Mouse (Mus musculus) thymus, postnatal 0 days (tissue): ENCODE data around the gene Inf2. TPM values are rescaled to one million over a fixed set of nuclear protein-coding genes. Genes with fewer than 3 reads are reported as not detected.

ENCODE experiments used
- DNase-seq: peaks from one replicate; pipeline ENCODE4 v3.0.0-alpha.2; 2015; ENCODE audit warnings: low spot score
- polyA plus RNA-seq: library from polyadenylated mRNA; unstranded; fragments of >200 nt; fragmentation: Nextera tagmentation; extraction: Ambion mirVana; gene quantifications from 2 replicates; pipeline ENCODE4 v1.2.1, GENCODE M21; 2015

Inf2 gene
- polyA plus RNA-seq = 2.2 and 3.1 TPM in 2 replicates

DNA sequence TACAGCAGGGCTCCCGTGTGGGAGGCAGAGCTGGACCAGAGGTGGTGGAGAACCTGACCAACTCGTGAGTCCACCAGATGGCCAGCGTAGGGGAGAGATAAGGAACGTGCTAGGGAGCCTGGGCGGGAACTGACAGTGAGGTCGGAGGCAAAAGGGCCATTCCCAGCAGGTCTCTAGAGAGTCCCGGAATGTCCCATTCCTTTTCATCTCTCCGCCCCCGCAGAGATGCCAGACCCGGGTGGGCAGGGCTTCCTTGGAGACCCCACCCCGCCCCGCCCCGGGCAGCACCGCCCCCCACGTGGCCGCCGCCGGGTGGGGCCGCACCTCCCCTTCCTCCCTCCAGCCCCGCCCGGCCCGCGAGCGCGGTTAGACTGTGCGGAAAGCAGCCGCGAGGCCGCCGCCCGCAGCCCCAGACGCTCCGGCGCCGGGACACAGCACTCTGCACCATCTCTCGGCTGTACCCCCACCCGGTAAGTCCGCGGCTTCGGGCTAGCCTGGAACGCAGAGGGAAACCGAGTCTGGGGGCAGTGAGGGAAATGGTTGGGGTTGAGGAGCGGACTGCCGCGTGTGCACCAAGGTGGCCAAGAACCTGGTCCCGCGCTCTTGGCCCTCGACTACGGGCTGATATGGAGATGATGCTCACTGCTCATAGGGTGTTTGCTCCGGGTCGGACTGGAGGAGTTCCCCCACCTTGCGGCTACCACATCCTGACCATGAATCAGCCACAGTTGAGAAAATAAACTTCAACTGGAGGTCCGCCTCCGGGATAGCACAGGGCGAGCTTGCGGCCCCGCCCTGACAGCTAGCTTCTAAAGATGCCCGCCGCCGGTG is at the start of gene Inf2:
Inf2 (plus strand) TSS at position 359 of the 831 bp plus-strand sequence.
- peak; percentile 65 for DNase-seq

DNA sequence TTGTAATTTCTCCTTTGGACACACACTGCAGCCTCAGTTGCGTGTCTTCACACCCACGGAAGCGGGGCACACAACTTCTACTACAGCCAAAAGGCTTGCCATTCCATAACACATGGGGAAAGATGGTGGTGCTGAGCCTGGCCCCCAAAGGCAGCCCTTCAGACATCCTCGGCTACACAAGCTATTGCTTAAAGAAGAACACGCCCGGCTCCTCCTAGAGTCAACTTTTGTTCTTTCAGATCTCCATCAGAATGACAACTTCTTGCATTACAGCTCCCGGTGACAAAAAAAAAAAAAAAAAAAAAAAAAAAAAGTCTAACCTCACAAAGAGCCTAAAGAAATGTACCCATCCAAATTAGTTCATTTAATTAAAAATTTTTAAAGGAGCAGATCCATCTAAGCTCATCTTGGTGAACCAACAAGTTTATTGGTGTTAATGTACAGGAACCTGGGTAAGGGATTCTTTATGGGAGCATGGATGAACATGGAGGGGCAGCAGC is 49.1 kb upstream of the Inf2 start:
- DNase-seq = no peak

DNA sequence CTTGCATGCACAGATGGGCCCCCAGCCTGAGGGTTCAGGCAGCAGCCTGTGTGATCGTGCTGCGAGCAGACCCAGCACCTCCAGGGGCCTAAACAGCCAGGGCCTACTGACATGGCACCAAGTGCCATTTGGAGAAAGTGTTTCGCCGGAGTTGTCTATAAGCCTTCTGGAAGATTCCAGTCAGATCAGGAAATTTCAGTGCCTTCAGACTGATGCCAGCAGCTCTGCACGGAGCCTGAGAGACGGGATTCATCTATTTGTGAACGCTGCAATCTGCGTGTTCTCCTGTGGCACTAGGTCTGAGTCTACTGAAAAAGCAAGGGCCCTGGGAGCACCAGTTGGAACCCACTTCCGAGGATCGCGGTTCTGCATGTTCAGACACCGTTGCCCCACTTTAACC is 48.3 kb upstream of the Inf2 start:
- DNase-seq = no peak

DNA sequence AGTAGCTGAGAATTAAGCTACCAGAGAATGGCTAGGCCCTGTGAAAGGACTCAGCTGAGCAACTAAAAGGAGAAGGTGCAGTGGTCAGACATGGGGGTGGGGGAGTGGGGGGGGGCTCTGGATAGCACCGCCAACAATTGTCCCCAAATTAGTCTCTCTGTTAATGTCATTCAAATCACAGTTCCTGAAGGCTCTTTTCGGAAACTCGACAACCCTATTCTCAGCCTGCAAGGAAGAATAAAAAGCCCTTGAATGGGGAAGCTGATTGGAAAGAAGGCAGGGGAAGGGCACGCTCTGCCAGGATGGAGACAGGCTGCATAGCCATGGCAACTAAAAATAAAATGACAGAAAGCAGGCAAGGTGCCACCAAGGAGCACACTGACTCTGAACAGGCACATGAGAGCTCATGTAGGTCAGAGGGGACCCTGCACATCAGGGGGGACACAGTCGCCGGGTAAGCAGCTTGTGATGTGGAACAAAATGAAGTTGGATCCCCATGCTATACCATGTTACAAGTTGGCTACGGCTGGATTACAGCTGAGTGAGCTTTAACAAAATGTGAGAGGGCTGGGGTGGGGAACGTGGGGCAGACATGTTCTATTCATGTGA is 47.0 kb upstream of the Inf2 start:
- no peak for DNase-seq

DNA sequence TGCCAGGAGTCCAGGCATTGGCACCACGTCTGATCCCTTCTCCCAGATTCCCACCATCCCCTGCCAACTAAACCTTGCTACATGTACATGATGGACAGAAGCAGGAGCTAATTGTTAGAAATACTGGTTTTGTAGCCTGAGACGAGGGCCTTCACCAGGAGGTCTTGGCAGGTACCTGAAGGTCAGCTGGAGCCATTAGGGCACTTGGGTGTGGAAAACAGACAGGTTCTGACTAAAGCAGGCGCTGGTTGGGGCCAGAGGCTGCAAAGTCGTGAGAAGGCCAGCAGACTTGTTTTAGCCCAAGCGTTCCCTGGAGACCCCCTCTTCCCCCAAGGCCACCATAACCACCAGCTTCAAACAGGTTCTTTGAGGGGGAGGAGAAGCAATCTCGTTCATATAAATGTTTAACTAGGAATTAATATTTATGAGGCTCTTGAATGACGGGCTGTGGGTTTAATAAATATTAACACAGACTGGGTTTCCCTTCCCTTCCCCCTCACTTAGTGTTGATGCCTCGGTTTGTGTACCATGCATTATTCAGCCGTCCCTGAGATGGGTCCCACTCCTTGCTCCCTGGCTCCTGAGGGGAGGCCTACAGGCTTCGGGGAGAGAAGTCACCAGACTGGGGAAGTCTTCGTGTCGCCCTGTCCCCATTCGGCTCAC is 46.2 kb upstream of the Inf2 start:
- DNase-seq = no peak

DNA sequence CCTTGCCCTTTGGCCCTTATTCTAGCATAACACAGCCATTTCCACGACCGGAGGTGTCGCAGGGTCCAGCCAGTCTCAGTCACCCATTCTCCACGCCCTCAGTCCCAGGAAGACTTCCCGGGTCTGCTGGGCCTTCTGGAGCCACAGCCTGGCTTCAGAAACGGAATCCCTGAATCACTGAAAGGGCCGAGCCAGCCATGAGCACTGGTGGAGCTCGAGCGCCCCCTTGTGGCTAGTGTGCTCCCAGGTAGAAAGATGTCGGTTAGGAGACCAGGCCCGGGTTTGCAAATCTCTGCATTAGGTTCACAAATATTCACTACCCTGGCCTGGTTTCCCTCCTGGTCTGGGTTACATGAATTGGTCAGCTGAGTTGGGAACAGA is 45.7 kb upstream of the Inf2 start:
- DNase-seq = peak; percentile 77

DNA sequence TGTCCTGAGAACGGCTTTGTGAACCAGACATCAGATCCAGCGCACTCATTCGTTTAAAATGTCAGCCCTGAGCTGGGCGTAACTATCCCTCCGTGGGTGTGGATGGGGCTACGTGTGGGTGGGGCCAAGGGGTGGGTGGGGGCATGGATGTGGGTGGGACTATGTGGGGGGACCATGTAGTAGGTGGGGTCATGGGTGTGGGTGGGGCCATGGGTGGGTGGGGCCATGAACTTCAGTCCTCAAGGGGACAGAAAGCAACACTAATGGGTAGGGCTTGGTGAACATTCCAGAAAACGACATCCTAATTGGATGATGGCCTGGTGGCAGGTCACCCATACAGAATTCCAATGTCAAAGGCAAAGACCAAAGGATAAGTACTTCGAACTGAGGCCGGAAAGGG is 44.6 kb upstream of the Inf2 start:
- no peak for DNase-seq

DNA sequence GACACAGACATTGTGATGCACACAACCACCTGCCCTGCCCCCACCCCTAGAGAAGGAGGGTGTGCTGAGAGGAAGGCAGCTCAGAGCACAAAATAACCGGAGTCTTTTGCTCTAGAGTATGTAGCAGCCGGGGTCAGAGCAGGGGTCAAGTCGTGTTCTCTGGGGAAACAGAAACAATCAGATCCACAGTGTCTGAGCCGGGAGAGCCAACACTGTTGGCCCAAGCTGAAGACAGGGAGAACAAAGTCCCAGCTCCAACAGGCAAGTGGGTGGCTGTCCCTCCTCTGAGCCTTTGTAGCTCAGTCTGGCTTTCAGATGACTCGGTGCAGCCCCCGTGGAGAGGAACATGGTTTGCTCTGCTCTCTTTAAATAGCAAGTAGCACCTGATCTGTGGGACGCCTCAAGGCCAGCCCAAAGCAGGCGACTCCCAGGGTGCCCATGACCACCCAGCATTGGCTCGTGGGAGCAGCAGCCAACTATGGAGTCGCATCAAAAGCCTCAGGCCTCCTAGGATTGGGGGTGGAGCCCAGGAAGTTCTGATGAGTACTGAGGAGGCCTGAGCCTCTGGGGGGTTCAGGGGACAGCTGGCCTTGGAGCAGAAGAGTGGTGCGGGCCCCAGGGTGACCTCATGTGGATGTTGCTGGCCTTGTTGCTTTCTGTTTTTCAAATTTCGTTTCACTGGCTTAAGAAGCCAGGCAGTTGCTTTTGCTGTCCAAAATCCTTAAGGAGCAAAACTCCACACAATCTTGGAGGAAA is 43.5 kb upstream of the Inf2 start:
- DNase-seq = no peak

DNA sequence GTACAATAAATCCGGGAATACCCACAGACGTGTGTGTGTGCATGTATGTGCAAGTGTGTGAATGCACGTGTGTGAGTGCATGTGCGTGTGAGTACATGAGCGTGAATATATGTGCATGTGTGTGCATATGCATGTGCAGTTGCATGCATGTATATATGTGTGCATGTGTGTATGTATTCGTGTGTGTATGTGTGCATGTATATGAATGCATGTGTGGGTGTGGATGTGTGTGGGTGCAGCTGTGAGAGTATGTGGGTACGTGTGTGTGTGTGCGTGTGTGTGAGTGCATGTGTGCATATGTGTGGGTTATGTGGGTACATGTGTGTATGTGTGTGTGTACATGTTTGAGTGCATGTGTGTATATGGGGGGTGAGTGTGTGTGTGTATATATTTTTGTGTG is 42.5 kb upstream of the Inf2 start:
- DNase-seq = no peak

DNA sequence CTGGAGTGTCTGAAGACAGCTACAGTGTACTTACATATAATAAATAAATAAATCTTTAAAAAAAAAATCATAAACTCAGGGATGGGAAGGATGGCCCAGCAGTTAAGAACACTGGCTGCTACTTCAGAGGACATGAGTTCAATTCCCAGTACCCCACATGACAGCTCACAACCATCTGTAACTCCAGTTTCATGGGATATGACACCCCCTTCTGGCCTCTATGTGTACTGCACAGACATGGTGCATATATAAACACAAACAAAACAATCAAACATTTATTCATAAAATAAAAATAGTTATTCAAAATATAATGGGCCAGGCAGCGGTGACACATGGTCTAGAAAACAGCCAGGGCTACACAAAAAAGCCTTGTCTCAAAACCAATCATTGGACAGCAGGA is 39.3 kb upstream of the Inf2 start:
- DNase-seq = no peak

DNA sequence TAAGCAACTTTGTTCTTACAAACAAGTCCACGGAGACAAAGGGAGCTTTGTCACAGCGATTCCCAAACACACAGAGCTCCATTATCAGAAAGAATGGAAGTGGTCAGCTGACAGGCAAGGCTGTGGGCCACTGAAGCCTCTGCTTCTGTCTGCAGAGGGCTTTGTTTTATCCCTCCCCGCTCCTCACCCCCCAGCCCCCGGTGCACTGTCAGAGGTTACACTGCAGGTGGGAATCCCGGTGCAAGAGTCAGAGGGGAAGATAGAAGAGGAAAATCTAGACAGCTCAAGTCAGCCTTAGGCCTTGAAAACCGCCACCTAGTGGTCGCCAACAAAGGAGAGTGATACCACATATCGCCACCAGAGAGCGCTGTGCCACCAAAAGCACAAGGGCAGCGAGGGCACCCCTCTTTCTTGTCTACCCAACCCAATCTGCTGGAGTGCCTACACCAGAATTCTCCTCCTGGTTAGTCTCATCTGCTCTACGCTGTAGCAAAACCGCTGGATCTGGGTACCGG is 36.7 kb upstream of the Inf2 start:
- peak; percentile 83 for DNase-seq

DNA sequence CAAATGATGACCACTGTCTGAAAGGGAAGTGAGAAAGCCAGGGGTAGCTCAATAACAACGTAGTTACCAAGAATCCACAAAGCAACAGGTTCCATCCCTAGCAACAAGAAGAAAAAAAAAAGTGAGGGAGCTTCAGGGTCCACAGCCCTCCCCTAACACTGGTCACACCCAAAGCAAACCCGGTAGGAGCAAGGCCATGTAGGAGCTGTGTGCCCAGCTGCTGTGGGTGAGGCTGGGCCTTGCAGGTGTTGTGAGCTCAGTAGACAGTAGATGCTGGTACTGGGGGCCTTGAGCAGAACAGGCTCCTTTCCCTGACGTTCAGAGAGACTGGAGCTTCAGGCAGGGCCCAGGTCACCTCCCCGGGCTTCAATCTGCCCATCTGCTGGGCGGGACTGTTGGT is 36.1 kb upstream of the Inf2 start:
- no peak for DNase-seq

DNA sequence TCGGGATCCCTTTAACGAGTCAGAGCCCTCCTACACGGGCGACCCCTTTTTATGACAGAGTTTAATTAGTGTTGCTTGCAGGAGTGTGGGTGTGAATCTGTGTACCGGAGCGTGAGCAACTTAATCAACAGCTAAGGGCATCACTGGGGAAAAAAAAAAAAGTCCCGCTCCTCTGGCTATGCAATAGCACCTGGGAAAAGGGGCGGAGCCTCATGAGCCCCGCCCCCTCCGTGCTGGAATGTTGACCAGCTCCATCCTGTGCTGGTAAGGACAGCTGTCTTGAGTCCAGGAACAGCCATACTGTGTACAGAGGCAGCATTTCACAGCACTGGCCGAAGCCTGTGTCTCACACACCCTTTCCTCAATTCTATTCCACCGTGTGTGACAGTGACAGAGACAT is 33.7 kb upstream of the Inf2 start:
- DNase-seq = no peak

DNA sequence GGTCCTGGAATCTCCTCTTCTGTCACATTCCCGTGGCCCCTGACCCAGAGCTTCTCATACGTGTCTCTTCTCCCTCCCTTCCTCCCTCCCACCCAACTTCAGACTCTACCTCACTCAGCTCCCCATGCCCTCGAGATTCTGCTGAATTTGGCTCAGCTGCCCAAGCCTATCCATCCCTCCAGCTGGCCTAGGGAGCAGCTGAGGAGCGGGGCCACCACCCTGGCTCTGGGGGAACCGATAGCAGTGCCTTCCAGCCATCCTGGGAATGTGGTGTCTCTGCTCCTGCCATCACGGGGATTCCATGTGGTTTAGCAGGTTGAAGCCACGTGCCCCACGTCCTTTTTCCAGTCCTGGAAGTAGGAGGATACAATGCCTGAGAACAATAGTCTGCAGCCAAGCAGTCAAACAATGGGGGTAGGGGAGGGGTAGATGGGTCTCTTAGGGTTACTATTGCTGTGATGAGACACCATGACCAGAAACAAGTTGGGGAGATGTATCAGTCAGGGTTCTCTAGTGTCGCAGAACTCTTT is 32.0 kb upstream of the Inf2 start:
- no peak for DNase-seq

DNA sequence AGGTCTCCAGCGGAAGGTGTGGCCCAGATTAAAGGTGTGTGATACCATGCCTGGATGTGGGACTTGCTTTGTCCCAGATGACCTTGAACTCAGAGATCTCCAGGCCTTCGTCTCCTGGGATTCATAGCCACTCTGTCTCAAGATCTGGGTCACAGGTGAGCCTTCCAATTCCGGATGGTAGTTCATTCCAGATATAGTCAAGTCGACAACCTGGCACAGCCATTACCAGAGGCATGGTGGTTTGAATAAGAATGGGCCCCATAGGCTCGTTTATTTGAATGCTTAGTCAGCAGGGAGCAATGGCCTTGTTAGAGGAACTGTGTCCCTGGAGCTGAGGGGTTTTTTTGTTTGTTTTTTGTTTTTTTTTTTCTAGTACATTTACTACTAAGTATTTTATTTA is 31.4 kb upstream of the Inf2 start:
- no peak for DNase-seq

DNA sequence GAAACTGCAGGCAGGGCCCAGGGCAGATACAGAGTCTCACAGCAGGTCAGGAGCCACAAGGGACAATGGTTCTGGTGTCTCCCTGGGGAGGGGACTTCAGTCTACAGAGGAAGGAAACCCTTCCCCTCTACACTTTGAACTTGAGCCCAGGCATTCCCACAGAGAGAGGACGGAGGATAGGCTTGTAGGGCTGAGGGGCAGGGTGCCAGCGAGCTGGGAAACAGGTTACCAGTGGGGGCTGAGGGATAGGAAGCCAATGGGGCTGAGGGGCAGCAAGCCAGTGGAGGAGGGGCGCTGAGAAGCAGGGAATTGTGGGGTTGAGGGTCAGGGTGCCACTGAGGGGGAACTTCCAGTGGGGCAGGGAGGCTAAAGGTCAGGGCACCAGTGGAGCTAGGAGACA is 29.4 kb upstream of the Inf2 start:
- DNase-seq = no peak

DNA sequence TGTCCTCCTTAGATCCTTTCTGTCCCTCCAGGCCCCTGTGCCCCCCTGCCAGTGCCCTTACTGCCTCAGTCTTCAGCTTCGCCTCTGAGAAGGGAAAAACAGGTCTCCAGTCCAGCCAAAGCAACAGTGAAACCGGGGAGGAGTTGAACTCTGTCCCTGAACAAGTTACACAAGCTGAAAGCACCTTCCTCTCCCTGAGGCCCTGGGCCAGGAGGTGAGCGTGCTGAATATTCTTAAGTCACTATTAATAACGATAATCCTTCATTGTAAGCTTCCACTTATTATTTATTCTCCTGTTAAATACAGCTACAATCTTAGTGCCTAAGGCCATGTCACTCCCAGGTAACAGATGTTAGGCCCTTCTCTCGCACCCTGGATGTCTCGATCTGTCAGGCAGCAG is 28.9 kb upstream of the Inf2 start:
- DNase-seq = no peak

DNA sequence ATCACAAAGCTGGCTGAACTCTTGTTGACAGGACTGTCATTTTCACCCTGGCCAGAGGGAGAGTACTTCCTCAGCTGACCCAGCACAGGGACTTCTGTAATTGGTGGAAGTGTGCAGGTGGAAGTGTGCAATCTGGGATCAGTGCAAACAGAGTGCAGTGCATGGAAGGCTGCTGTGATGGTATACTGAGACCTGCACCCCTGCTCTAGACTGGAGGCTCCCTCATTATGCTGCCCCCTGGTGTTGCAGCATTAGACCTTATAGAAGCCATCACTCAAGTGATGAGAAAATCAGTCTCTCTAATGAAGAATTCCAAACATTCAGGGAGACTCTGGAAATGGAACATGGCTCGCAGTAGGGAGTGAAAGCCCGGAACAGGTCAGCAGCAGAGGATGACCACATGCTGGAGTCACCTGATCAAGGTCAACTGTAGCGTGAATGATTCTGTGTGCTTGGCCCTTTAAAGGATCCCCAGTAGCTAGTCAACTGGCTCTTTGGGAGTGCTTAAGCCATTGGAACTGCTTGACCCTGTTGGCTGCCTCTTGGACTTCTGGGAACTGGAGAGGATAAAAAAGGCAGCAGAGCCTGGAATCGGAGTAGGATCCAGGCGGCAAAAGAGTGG is 28.3 kb upstream of the Inf2 start:
- DNase-seq = no peak

DNA sequence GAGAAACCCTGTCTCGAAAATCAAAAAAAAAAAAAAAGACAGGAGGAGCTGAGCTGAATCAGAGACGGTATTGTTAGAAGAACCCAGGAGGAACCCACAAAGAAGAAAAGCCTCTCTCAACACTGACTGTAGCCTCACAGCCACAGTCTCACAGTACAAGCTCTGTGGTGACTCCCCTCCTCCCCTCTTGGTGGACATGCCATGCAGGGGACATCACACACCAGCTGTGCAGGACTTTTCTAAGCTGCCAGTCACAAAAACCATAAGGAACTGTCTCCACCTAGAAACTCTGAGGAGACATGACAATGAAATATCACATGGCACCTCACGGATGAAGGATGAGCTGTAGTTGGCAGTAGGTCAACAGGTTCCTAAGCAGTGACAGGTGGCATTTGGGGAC is 27.4 kb upstream of the Inf2 start:
- DNase-seq = no peak

DNA sequence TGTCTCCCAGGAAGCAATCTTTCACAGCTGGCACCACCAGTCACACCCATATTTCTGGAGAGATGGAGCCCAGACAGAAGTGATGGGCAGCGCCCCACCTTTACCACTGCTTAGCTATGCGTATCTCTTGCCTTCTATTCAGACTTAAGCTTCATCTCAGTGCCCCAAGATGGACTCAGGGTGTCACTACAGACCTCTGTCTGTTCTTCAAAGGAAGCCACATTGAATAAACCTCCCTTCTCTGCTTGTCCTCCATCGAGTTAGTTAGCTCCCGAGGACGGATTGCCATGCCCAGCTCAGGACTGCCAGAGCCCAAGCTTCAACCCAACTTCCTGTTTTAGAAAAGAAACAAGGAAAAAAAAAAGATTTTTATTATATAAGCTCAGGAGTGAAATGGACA is 26.1 kb upstream of the Inf2 start:
- no peak for DNase-seq

DNA sequence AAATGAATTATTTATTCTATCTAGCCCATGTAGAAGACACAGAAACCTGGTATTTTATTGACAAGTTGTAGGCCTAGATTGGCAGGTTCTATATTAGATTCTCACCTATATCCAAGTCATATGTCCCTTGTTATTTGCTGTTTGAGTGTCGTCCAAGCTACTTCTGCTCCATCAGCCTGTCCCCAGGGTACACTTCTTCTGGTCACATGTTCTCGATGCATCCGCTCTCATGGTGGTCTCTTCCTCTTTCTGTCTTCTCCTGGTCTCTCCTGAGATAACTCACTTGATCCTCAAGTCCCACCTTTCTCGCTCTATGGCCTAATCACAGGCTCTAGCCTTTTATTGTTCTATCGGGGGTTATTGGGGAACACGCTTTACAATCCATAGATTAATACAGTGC is 25.6 kb upstream of the Inf2 start:
- DNase-seq = no peak
